Mouse (Mus musculus) lung, adult 2 months (tissue): ENCODE data around the gene Tet1. TPM values are rescaled to one million over a fixed set of nuclear protein-coding genes. Genes with fewer than 3 reads are reported as not detected.

Experiments used
- DNase-seq: peaks from one replicate; pipeline ENCODE4 v3.0.0; 2022
- H3K4me1 ChIP-seq: fragments of 200-500 bp; 2 replicates; pipeline ENCODE4 v1.6.1; 2011; ENCODE audit warnings: low read length; ENCODE audit not compliant: control insufficient read depth, insufficient read depth
- H3K4me3 ChIP-seq: fragments of 200-500 bp; replicated peaks from 2 replicates; pipeline ENCODE3; 2011; ENCODE audit warnings: low read depth, mild to moderate bottlenecking, control low read depth, low read length; ENCODE audit errors: extremely low read depth
- CTCF ChIP-seq: fragments of 200-500 bp; IDR thresholded peaks from 2 replicates; pipeline ENCODE4 v1.5.1; 2011; ENCODE audit warnings: mild to moderate bottlenecking, low read length, control low read depth; ENCODE audit not compliant: insufficient read depth
- POLR2A ChIP-seq: fragments of 200-500 bp; IDR thresholded peaks from 2 replicates; pipeline ENCODE4 v1.6.1; 2011; ENCODE audit warnings: low read depth, mild to moderate bottlenecking, control low read depth, low read length, borderline replicate concordance; ENCODE audit errors: extremely low read depth
- WGBS: fragments of 180-500 bp; shearing (Covaris S2); methylation state at CpG from one replicate; pipeline ENCODE4 v1.1.7; 2018; 5-methylcytosine and 5-hydroxymethylcytosine counted together
- polyA plus RNA-seq: library from polyadenylated mRNA; depleted of rRNA; stranded (reverse); fragments of >200 nt; gene quantifications from 2 replicates; pipeline ENCODE4 v1.2.3, GENCODE M21; 2012

Tet1 gene
- polyA plus RNA-seq, 1 experiment, result 3.2 TPM

DNA sequence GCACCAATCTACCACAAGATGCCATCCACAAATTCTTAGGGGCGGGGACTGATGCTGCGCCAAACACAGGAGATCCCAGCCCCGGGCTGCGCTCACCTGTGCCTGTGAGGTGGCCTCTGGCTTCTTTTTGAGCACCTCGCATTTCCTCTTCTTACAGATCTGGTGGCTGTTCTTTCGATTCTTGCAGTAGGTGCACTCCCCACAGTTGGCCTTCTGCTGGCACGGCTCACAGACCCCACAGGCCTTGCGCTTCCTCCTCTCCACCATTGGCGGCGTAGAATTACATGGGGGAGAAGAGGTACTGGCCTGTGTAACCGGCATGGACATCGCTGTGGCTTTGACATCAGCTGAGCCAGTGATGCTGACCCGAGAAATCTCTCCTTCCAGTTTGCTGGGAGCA is 30.7 kb downstream of the Tet1 start:
- WGBS, result 87% methylated on average over 13 of the region's 13 CpGs
- H3K4me3 ChIP-seq, result no peak overlapping the region
- DNase-seq, result no peak
- TF ChIP-seq CTCF (no peak), POLR2A (no peak)
- H3K4me1 ChIP-seq, result no peaks in the 10 kb centered on the region

DNA sequence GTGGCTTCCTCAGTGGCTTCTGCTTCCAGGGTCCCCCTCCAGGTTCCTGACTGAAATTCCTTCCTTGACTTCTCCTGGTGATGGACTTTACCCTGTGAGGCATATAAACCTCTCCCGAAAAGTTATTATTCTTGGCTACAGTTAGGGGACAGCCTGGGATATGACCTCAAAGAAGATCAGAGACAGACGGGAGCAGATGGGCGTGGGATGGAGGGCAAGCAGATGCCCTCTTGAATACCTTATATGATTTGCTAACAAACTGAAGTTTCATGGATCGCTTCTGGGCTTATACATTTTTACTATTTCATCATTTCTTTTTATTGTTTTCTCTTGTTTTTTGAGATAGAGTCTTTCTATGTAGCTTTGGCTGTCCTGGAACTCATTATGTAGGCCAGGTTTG is 33.2 kb downstream of the Tet1 start:
- 90% methylated on average over 4 of the region's 4 CpGs for WGBS
- DNase-seq, result no peak
- H3K4me3 ChIP-seq, result no peak overlapping the region
- no peaks in the 10 kb centered on the region for H3K4me1 ChIP-seq
- TF ChIP-seq POLR2A (no peak), CTCF (no peak)

GRCm38 (mm10) chr10:62874828-62875227 is 34.0 kb downstream of the Tet1 start:
- no peak for TF ChIP-seq CTCF
- no peak for TF ChIP-seq POLR2A
- WGBS, result 75% methylated on average over 4 of the region's 4 CpGs
- Histone ChIP-seq H3K4me3 (no peak overlapping the region), H3K4me1 (no peaks in the 10 kb centered on the region)
- DNase-seq, result no peak

- TF ChIP-seq POLR2A (peak; percentile 11; the same call in 1 of the 2 replicates), CTCF (no peak)
- 51% methylated on average over 11 of the region's 11 CpGs for WGBS
- DNase-seq, result no peak
- H3K4me3 ChIP-seq, result no peak overlapping the region
- no peaks in the 10 kb centered on the region; the same call in 1 of the 2 replicates for H3K4me1 ChIP-seq
These were observed 42.6 kb downstream of the Tet1 start for GRCm38 (mm10) chr10:62866035-62866791.

- H3K4me3 ChIP-seq, result peak overlapping the region; percentile 77
- DNase-seq, result peak; percentile 60
- peak; percentile 52; the same call in 1 of the 2 replicates for TF ChIP-seq POLR2A
- no peak for TF ChIP-seq CTCF
- no peaks in the 10 kb centered on the region; the same call in 1 of the 2 replicates for H3K4me1 ChIP-seq
- WGBS, result 1% methylated on average over 28 of the region's 28 CpGs
These were observed 43.4 kb downstream of the Tet1 start for GRCm38 (mm10) chr10:62865167-62866034.

DNA sequence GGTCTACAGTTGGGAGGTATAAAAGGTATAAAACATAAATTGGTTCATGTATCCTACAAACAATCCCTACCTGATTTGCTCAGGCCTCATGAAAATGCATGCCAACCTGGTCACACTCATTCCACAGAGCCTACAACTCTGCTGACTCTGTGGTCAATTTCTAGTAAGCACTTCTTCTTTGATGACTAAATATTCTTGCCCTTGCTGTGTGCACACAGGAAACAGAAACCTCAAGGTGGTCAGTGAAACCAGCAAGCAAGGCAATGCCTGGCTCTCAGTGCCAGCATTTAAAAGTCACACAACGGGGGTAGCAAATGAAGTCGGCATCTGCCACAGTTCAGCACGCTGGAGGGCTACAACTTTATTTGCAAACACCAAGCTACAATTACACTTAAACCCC is 45.2 kb downstream of the Tet1 start:
- no peak overlapping the region for H3K4me3 ChIP-seq
- no peak for DNase-seq
- H3K4me1 ChIP-seq, result no peaks in the 10 kb centered on the region; the same call in 1 of the 2 replicates
- WGBS, result 45% methylated on average over 3 of the region's 3 CpGs
- TF ChIP-seq CTCF (no peak), POLR2A (no peak)

DNA sequence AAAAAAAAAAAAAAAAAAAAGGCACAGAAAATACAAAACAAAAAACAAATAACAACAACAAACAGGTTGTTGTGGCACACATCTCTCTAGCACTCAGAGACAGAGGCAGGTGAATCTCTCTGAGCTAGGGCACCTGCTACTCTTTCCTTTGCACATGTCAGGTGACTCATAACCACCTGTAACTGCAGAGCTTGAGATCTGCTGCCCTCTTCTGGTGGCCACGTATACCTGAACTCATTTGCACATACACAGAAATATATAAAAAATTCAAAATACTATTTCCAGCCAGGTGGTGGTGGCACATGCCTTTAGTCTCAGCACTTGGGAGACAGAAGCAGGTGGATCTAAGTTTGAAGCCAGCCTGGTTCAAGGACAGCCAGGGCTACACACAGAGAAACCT is 46.4 kb downstream of the Tet1 start:
- WGBS, result 100% methylated on average over 1 of the region's 1 CpGs
- H3K4me3 ChIP-seq, result no peak overlapping the region
- H3K4me1 ChIP-seq, result no peaks in the 10 kb centered on the region; the same call in 1 of the 2 replicates
- TF ChIP-seq CTCF (0 out of 2 replicates have a peak, but pooled peaks have one; percentile 9), POLR2A (no peak)
- DNase-seq, result no peak

DNA sequence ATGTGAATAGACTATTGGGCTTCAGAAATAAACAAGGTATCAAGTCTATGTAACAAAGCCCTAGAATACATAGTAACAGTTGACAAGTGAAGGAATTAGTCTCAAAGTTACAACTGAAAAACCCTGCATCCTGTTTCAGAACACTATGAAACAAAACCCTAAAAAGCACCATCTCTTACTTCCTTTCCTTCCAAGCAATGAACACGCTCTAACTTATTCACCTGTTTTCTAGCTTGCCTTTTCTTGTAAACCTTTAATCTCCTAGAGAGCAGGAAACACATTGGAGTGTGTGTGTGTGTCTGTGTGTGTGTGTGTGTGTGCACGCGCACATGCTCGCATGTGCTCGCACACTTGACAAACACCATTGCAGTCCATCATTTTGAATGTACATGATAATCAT is 49.8 kb downstream of the Tet1 start:
- no peak for TF ChIP-seq POLR2A
- no peak for TF ChIP-seq CTCF
- no peak overlapping the region for H3K4me3 ChIP-seq
- no peaks in the 10 kb centered on the region; the same call in 1 of the 2 replicates for H3K4me1 ChIP-seq
- WGBS, result 82% methylated on average over 5 of the region's 5 CpGs
- no peak for DNase-seq

DNA sequence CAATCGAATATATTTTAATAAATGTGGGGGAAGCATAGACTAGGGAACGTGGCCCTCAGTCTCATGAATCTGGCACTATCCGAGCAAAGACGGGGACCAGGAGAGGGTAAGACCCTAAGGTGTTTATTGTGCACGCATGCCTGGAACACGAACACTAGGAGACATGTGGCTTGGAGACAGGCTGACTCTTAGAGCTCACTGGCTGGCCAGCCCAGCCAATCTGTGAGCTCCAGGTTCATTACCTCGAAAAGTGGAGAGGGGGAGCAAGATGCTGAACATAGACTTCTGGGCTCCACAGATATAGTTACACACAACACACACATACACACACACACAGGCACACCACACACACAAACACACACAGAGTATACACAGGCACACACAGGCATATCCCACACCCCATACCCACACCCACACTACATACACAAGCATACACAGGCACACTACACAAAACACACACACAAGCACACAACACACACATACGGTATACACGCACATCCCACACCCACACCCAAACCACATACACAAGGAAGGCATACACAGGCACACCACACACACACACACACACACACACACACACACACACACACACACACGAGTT is 52.0 kb downstream of the Tet1 start:
- DNase-seq, result no peak
- 71% methylated on average over 10 of the region's 10 CpGs for WGBS
- H3K4me1 ChIP-seq, result no peaks in the 10 kb centered on the region
- no peak for TF ChIP-seq POLR2A
- no peak for TF ChIP-seq CTCF
- H3K4me3 ChIP-seq, result no peak overlapping the region
